Mouse (Mus musculus) B cell, adult 2 months (primary cell): ENCODE data around the gene Abcg4.
"Not testable (repeated sequence)": the region's sequence is repeated elsewhere in the genome, so short reads cannot be mapped to it uniquely, and the experiment has no call there.

ENCODE experiments used
- DNase-seq, 2 experiments: peaks; one replicate each; pipeline ENCODE4 v3.0.0; 2022

The Abcg4 gene

DNA sequence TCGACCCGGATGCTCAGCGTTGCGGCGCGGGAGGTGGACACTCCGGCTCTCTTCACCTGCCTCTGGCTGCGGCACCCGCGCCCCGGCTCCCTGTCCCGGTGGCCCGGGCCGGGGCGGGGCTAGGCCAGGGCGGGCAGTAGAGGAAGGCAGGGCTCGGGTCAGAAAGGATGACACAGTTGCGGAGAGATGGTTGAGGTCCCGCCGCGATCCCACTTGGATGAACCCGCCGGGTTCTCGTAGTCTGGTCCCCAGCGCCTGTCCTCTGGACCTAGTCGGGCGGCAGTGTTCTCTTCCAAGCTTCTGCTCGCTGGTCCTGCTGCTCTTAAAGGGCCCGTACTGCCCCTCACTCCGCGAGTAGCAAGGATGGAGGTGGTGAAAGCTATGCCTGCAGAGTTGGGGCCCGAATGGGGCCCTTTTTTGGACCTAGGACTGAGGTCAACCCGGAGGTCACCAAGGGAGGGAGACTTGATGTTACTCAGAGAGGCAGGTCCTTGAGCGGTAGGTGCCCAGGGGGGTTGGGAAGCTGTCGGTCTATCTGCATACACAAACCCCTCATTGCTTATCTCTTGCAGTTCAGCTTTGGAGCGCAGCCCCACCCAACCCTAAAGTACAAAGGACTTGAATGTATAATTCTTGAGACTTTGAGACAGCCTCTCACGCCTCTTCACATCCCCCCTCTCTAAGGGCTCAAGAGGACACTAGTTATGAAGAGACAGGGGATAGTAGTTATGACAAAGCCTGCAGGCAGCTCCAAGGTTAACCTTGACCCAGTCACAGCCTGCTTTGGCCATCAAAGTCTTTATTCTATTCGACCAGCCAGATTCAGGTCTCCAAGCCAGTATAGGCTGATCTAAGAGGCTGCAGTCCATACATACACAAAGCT, at the start of gene Abcg4:
Gene Abcg4 (minus strand): TSS at position 540 of the 883 bp plus-strand sequence.
- peak; percentile 15 to 29 for DNase-seq

DNA sequence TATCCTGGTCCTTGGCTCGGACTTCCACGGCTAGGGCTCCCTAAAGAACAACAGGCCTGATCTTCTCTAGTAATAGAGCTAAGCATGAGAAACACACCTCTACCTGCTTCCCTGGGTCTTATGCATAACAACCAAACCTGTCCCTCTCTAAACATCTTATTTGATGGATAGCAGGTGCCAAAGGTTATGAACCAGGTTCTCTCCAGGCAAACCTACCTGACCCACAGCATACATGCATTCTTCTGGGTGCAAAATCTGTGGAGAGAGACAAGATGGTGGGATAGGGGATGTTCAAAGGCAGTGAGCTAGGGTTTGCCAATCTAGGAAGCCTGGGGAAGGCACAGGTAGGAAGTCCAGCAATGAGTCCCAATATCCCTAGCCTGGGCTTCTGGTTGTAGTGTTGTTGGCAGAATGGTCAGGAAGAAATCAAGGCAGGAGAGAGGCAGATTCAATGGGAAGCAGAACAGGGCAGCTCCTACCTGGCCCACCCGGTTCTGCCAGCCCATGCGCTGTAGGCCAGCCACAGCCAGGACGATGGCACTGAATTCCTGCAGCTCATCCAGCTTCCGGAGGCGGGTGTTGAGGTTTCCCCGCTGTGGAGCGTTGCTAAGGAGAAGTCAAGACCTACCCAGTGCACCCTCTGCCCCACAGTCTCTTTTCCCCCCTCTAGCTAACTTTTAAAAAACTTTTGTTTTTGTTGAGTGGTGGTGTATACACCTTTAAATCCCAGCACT, 49.2 kb upstream of the Abcg4 start:
- no peak for DNase-seq

DNA sequence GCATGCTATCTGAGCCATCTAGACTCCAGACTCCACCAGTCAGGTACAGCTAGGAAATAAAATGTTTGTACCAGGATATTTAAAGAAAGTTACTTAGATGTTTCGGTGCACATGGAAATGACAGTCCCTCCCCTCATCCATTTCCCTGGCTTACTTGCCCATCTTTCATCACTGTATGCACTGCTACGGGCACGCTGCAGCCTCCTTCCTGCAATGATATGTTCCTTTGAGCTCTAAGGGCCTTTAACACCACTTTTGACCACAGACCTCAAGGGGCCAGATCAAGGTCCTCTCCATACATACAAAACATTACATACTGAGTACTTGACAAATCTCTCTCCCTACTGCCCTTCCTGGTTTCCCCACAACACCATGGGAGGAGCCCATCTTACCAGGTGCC, 48.5 kb upstream of the Abcg4 start:
- DNase-seq, result no peak

DNA sequence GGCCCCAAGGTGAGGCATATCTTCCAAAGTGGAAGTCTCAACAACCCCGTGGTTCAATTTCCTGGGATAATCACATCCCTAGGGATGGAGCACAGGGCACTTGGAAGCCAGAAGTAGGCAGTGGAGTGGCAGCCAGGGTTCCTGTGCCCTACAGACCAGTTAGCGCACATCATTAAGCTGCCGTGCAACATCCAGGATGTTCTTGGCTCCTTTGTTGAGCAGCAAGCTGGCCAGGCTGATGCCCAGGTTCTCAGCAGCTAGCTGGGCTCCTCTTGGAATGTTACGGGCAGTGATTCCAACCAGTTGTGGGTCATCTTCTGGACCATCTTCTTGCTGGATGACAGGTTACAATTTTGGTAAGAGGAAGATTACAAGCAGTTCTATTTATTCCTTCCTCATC, 48.1 kb upstream of the Abcg4 start:
- not testable (repeated sequence) for DNase-seq

DNA sequence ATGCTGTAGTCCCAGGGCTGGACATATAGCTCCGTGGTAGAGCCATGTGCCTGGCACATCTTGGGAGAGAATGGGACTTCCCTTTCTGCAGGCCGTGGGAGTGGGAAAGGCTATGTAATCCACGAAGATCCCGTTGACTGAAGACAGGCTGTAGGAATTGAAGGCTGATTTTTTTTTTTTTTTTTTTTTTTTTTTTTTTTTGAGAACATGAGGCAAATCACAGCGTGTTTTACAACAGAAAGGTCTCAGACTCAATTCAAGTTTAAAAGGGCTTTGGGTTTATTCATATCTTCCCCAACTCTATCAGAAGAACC, 47.6 kb upstream of the Abcg4 start:
- no peak for DNase-seq

DNA sequence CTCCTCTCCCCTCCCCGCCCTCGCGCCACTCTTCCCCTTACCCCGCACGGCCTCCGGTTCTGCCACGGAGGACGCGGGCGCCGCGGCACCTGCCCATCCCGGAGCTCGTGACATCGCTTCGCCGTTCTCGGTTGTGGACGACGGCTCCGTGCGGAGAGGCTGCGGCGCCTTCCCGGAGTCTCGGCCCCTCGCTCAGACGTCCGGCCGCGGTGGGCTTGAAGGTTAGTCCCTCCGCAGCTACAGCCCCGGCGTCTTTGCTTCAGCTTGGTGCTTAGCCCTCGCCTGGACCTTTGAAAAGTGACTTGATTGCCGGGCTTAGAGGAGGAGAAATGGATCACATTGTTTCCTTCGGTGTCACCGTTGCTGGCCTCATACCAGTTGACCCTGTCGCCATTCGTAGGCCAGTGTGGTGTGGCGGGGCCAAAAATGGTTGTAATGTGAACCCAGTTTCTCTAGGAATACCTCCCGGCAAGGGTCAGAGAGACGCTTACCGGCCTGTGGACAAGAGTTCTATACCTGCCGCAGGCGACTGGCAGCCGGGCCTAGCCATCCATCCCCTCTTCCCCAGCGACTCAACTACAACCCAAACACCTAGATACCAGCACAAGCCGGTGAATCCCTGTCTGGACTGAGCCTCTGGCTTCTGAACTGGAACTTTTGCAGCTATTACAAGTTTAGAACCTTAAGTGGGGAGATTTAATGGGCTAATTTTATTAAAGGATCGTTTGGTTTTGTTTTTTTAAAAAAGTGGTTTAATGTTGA, 47.1 kb upstream of the Abcg4 start:
- peak; percentile 12 to 20 for DNase-seq

DNA sequence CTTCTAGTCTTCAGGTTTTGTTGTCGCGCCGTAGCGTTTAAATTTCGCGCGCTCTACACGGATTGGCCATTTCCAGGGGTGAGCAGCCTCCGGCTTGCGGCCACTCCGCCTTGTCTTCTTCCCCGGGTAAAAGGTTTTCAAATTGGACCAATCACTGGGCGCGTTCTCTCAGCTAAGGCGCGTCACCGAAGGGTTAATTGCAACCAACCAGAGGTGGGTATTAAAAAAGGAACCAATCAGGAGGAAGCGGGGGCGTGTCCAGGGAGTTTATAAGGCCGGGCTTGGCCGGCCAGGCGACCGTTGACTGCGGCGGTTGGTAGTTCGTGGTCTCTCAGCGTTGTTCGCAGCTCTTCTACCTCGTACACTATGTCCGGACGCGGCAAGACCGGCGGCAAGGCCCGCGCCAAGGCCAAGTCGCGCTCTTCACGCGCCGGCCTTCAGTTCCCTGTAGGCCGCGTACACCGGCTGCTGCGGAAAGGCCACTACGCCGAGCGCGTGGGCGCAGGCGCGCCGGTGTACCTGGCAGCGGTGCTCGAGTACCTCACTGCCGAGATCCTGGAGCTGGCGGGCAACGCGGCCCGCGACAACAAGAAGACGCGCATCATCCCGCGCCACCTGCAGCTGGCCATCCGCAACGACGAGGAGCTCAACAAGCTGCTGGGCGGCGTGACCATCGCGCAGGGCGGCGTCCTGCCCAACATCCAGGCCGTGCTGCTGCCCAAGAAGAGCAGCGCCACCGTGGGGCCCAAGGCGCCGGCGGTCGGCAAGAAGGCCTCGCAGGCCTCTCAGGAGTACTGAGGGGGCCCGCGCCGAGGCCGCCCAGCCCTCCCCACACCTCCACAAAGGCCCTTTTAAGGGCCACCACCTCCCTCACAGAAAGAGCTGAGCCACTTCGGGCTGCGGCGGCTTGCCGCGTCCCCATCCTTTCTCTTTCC, 46.2 kb upstream of the Abcg4 start, which contains the start of gene H2afx:
Gene H2afx (plus strand): TSS at position 299 of the 935 bp plus-strand sequence.
- DNase-seq, result peak; percentile 97 to 98

DNA sequence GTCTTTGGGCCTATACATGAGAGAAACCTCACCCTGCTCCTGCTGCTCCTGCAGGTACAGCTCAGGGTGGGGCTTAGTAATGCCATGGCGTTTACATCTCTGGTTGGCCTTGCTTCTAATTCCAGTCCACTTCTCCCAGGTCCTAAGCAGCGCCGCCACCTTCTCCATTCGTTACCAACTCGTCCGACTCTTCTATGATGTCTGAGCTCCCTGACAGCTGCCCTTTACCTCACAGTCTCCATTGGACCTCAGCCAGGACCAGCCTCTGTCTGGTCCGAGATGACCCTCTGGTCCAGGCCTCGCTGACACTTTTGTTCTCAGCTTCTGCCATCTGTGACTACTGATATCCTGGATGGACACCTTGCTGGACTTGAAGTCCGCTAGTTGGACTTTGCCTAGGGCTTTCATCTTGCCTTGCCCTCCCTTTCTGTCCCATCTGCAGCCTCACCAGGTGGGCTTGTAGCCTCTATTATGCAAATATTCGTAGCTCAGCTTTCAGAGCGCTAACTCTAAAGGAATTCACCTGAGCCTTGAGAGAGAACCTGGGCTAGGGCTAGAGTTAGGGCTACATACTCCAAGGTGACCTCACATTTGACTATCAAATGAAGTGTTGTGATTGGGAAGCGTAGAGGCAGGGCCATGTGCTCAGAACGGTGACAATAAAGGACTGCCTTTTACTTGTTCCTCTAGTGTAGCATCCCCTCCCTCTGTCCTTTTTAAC, 44.7 kb upstream of the Abcg4 start:
- DNase-seq, result no peak

DNA sequence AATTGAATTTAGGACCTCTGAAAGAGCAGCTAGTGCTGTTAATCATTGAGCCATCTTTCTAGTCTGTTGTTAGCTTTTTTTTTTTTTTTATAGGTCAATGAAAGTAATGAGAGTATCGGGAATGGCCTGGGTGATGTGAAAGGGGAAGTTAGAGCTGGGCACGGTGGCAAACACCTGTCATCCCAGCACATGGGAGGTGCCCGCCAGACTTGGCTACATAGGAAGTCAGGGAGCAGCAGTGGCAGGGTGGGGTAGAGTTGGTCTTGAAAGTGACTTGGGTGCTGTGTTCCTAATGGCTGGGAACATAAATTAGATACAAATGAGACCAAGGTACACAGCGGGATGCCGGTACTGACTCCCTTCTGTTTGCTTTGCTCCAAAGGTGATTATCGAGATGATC, 42.3 kb upstream of the Abcg4 start:
- DNase-seq, result no peak

DNA sequence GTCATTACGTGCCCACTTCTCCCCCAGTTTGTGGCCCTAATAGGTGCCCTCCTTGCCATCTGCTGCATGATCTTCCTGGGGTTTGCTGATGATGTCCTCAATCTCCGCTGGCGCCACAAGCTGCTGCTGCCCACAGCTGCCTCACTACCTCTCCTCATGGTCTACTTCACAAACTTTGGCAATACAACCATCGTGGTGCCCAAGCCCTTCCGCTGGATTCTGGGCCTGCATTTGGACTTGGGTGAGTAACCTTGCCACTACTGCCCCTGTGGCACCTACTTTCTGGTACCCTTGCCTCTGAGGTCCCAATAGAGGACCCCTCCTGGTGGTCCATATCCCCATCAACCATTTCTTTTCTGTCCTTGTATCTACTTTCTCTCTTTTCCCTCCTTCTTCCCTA, 39.5 kb upstream of the Abcg4 start:
- DNase-seq, result no peak

DNA sequence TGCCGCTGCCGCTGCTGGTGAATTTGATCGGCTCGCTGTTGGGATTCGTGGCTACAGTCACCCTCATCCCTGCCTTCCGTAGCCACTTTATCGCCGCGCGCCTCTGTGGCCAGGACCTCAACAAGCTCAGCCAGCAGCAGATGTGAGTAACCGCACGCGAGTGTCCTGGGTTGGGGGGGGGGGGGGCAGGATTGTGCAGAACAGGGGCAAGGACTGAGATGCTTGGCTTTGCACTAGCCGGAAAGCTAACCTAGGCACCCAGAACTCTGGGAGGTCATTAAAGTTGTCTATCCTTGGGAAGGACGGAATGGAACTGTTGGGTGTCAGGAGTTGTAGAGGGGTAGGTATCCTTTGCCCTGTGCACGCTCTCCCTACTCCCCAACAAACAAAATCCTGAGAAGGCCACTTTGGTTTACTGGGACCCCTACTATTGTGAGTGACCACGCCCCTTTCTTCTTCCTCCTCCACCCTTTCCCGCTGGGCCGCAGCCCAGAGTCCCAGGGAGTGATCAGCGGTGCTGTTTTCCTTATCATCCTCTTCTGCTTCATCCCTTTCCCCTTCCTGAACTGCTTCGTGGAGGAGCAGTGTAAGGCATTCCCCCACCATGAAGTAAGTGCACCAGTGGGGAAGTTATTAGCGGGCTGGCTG, 38.8 kb upstream of the Abcg4 start:
- no peak for DNase-seq

DNA sequence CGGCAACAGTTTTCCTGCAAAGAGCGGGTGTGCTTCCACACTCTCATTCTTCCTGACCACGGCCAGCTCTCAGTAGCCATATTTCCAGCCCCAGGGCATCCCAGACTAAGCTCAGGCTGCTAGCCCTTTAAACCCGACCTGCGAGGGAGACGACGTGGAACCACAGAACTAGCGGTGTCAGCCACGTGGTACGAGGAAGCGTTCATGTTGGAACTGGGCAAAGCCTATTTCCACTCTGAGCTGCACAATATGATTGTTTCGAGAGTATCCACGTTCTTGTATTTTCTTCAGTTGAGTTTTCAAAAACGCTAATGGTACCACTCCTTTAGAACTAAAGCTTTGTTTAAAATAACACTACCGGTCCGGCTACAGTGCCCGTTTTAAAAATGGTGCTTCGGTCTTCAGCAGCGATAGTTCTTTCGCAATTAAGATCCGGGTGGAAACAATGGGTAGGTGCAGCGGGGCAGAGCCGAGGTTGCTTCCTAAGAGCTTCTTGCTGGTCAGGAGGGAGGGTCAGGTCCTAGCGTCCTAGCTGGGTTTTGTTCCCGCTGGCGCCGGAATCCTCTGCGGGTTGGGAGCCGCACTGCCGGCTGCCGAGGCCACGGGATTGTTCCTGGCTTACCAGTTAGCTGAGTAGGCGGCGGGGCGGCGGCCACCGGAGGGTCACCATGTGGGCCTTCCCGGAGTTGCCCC, 38.1 kb upstream of the Abcg4 start:
- peak; percentile 77 to 78 for DNase-seq

DNA sequence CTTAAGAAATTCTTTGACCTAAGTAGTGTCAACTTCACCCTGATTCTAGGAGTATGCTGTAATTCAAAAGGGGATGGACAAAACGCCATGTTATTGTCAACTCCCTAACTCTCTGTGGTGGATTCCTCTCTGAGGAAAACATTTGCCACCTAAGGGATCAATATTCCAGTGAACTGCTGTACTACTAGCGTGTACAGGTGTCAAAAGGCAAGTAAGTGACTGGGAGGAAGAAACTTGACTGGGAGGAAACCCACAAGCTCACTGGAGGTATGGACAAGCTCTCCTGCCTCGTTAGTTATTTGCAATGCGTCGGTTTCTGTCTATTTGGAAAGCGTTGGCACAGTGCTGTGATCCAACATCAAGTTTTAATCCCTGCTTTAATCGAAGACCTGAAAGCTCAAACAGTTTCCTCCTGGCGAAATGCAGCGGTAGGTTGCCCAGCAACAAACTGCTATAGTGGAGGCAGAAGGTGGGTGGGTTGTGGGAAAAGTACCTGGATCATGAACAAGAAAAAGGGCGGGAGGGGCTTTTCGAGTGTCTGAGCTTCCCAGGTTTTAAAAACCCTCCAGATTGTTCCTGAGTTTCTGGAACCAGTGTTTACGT, 37.5 kb upstream of the Abcg4 start, which contains the start of gene Dpagt1:
Gene Dpagt1 (plus strand): TSS at position 252 of the 603 bp plus-strand sequence.
- no peak for DNase-seq

DNA sequence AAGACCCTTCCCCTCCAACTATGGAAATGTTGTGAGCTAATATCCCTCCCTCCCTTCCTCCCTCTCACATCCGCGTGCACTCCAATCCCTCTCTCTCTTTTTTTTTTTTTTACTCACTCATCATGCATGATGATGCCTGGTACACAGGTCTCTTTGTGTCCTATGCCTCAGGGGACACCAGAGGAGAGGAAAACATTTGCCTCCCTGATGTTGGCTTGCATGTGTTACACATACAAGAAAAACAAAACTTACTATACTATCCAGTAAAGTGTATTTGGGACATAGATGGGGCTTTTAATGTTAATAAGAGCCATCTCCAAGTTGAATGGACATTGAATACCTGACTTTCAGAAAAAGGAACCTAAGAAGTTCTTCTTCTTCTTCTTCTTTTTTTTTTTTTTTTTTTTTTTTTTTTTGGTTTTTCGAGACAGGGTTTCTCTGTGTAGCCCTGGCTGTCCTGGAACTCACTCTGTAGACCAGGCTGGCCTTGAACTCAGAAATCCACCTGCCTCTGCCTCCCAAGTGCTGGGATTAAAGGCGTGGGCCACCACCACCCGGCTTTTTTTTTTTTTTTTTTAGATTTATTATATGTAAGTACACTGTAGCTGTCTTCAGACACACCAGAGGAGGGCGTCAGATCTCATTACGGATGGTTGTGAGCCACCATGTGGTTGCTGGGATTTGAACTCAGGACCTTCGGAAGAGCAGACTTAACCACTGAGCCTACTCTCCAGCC, 36.8 kb upstream of the Abcg4 start:
- not testable (repeated sequence) for DNase-seq

DNA sequence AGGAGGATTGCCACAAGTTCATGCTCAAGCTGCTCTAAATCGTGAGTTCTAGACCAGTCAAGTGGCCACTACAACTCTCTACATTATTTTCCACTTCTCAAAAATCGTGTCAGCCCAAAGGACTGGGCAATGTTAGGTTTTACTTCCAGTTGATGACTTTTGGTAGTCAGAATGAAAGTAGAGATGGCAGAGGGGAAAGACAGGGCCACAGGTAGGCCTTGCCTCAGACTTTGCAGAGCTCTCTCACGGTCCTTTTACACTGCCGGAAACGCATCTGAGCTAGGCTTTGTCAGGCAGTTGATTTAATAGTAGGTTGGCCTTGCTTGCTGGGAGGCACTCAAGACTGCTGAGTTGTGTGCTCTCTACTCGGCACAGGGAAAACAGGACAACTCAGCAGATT, 35.7 kb upstream of the Abcg4 start:
- no peak for DNase-seq

DNA sequence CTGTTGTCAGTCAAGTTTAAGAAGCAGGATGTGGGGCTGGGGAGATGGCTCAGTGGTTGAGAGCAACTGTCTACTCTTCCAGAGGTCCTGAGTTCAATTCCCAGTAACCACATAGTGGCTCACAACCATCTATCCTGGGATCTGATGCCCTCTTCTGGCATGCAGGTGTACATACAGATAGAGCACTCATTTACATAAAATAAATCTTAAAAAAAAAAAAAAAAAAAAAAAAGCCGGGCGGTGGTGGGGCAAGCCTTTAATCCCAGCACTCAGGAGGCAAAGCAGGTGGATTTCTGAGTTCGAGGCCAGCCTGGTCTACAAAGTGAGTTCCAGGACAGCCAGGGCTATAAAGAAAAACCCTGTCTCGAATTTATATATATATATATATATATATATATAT, 35.2 kb upstream of the Abcg4 start:
- not testable (repeated sequence) for DNase-seq

DNA sequence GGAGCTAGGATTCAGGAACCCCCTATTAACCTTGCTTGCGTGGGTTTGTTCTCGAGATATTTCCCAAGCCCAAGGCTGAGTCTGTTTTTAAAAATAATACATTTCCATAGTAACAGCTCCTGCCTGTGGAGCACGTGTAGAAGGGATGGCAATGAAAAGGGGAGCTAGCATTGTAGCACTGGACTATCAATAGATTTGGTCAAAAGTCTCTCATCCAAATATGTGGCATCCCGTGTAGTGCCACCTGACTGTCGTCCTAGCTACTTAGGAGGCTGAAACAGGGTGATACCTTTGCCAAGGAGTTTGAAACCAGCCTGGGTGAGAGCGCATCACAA, 32.4 kb upstream of the Abcg4 start:
- no peak for DNase-seq

DNA sequence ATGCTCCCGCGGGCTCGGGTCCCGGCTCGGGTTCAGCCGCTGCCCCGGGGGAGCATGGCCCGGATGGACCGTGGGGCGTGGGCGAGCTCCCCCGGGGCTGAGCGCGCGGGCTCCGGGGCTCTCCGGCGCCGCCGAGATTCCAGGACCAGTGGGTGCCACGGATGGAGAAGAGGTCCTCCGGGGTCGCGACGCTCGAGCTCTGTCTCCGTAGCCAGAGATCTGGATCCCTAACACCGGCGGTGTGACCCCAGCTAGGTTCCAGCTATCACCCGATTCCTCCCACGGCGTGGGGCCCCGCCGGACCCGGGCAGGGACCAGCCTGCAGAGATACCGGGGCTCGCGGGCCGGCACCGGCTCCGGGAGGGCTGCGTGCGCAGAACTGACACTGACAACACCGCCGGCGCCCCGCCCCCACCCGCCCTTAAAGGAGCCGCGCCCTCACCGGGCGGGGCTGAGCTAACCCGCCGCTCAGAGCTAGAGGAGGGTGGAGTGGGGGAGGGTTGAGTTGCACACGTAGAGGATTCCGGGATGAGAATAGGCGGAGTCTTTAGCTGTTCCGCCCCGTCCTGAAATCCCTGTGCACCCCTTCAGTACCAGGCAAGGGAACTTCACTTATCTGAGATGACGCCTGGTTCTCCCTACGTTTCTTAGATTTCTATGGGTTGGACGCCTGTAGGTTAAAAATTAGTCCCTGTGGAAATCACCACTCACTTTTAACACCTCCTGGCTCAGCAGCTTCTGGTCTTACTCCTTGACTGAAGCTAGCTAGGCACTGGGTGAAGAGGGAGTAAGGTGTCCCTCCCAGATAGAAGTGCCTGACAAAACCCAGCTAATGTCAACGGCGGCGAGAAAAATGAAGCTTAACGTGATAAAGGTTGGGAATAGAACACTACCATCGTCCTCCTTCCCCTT, 31.7 kb upstream of the Abcg4 start, which contains the start of gene C2cd2l:
Gene C2cd2l (minus strand): TSS at position 399 of the 912 bp plus-strand sequence.
- peak; percentile 74 to 80 for DNase-seq
